Comparison of ENCODE assay signal across 11 mouse cellular contexts in genomic region chr2:170791332-170792017, GRCm38 (mm10). TPM values are rescaled to one million over a fixed set of nuclear protein-coding genes. Genes with fewer than 3 reads are reported as not detected.
DNase-seq lines count a peak whose midpoint lies in the region; ATAC-seq and TF ChIP-seq lines count a peak whose summit lies in the region.
"Had no signal": no experiment of that assay in that cellular context is flagged by ENCODE, and none has a peak within 500 bp of the region (broad histone marks: within the 10 kb centered on the region; RNA-seq: fewer than 3 reads in every experiment).

No protein-coding gene starts in this region.

- ATAC-seq in kidney, embryonic 14.5 days (ENCODE audit: low FRiP score, low TSS enrichment), result no peak
- ATAC-seq in forebrain, embryonic 14.5 days, result peak; percentile 77
- peak; percentile 71 for ATAC-seq in midbrain, postnatal 0 days (ENCODE audit: low FRiP score)

- no peaks in the 10 kb centered on the region for H3K4me1 ChIP-seq in kidney, embryonic 14.5 days (ENCODE audit: control insufficient read depth, insufficient read depth, low read length)
- H3K4me1 ChIP-seq in forebrain, embryonic 14.5 days (ENCODE audit: control insufficient read depth, insufficient read depth, low read length), result no peaks in the 10 kb centered on the region; the same call in 1 of the 2 replicates
- 0 out of 2 replicates have a peak, but pooled peaks cover 2% of the 10 kb centered on the region for H3K4me1 ChIP-seq in midbrain, postnatal 0 days (ENCODE audit: insufficient read depth, low read length)

- no peak overlapping the region for H3K4me3 ChIP-seq in kidney, embryonic 14.5 days (ENCODE audit: low read length)
- no peak overlapping the region for H3K4me3 ChIP-seq in forebrain, embryonic 14.5 days (ENCODE audit: low read depth, low read length)
- H3K4me3 ChIP-seq in midbrain, postnatal 0 days (ENCODE audit: low read depth, low read length), result peak overlapping the region; percentile 7; the same call in 1 of the 2 replicates

- H3K9ac ChIP-seq in kidney, embryonic 14.5 days (ENCODE audit: low read depth, low read length), result no peak overlapping the region
- no peak overlapping the region for H3K9ac ChIP-seq in forebrain, embryonic 14.5 days (ENCODE audit: low read length)
- H3K9ac ChIP-seq in midbrain, postnatal 0 days (replicated peaks; ENCODE audit: low read length, poor library complexity, severe bottlenecking), result no peak overlapping the region

- no peak overlapping the region for H3K27ac ChIP-seq in kidney, embryonic 14.5 days (ENCODE audit: low read depth, low read length)
- no peak overlapping the region for H3K27ac ChIP-seq in forebrain, embryonic 14.5 days (ENCODE audit: low read depth, low read length)
- H3K27ac ChIP-seq in midbrain, postnatal 0 days (ENCODE audit: low read depth, low read length), result peak overlapping the region; percentile 47

- no peaks in the 10 kb centered on the region for H3K9me3 ChIP-seq in kidney, embryonic 14.5 days (ENCODE audit: control insufficient read depth, low read length)
- H3K9me3 ChIP-seq in forebrain, embryonic 14.5 days (replicated peaks; ENCODE audit: control insufficient read depth, low read length), result no peaks in the 10 kb centered on the region
- no peaks in the 10 kb centered on the region for H3K9me3 ChIP-seq in midbrain, postnatal 0 days (ENCODE audit: low read length)

- DNase-seq in kidney, adult 11 months, result peak; percentile 4
- DNase-seq in forebrain, embryonic 14.5 days (ENCODE audit: low spot score), result peak; percentile 78
- peak; percentile 27 for DNase-seq in kidney, adult 9 months
- DNase-seq in midbrain, postnatal 0 days (ENCODE audit: low spot score), result peak; percentile 82
- no peak for DNase-seq in gastrocnemius, adult 18-20 months (ENCODE audit: low spot score)
- DNase-seq in spleen, postnatal 10 days (ENCODE audit: low spot score in 2 of 2), result no peak
- DNase-seq in B cell, adult 2 months, result no peak
- DNase-seq: lung, adult 18-20 months; thymus, postnatal 36 days had no signal

- H3K27me3 ChIP-seq in kidney, embryonic 14.5 days (ENCODE audit: control insufficient read depth, insufficient read depth, low read length), result no peaks in the 10 kb centered on the region
- H3K27me3 ChIP-seq in forebrain, embryonic 14.5 days (replicated peaks; ENCODE audit: control insufficient read depth, insufficient read depth, low read length), result no peaks in the 10 kb centered on the region
- H3K27me3 ChIP-seq in midbrain, postnatal 0 days (ENCODE audit: insufficient read depth, low read length), result no peaks in the 10 kb centered on the region

- TF ChIP-seq CTCF in midbrain, postnatal 0 days (IDR thresholded peaks at IDR 0.05), result no peak

- 22% methylated on average over 8 of the region's 8 CpGs for WGBS in kidney, embryonic 14.5 days
- WGBS in forebrain, embryonic 14.5 days, result 45% methylated on average over 8 of the region's 8 CpGs
- WGBS in midbrain, postnatal 0 days, result 13% methylated on average over 8 of the region's 8 CpGs

- H3K4me2 ChIP-seq in kidney, embryonic 14.5 days (replicated peaks; ENCODE audit: low read depth, low read length), result no peak overlapping the region
- no peak overlapping the region for H3K4me2 ChIP-seq in forebrain, embryonic 14.5 days (ENCODE audit: low read length)
- H3K4me2 ChIP-seq in midbrain, postnatal 0 days (ENCODE audit: low read depth, low read length, poor library complexity, severe bottlenecking), result peak overlapping the region; percentile 34; the same call in 1 of the 2 replicates

- H3K36me3 ChIP-seq in kidney, embryonic 14.5 days (ENCODE audit: control insufficient read depth, insufficient read depth, low read length), result no peaks in the 10 kb centered on the region
- H3K36me3 ChIP-seq in forebrain, embryonic 14.5 days (ENCODE audit: control insufficient read depth, insufficient read depth, low read length), result no peaks in the 10 kb centered on the region
- H3K36me3 ChIP-seq in midbrain, postnatal 0 days (ENCODE audit: insufficient read depth, low read length), result no peaks in the 10 kb centered on the region

RNA-seq across cellular contexts. Expression of gene Dok5, which starts 59.9 kb away (rescaled TPM):
- 0.81 and 0.85 TPM in 2 replicates for polyA plus RNA-seq in kidney, embryonic 14.5 days (2014; fragmentation: Nextera tagmentation; extraction: Ambion mirVana)
- polyA plus RNA-seq in forebrain, embryonic 14.5 days (2014; fragmentation: Nextera tagmentation; extraction: Ambion mirVana), result 41.8 and 58.1 TPM in 2 replicates
- 27.0 and 29.3 TPM in 2 replicates for total RNA-seq in midbrain, postnatal 0 days (2014; rRNA removed)
- polyA plus RNA-seq in midbrain, postnatal 0 days (2015; fragmentation: Nextera tagmentation; extraction: Ambion mirVana), result 35.2 and 36.9 TPM in 2 replicates
- 1 to 10 TPM; 2.8 to 3.8 TPM for total RNA-seq in gastrocnemius, adult 18-20 months (2021)
- total RNA-seq: common myeloid progenitor, adult 5-6 weeks had no signal

Comparison
In these comparisons a context has a peak if more than half of its experiments do, and no peak if none do; other contexts are left out.
1. DNase-seq: peak in kidney, adult 11 months (single experiment), forebrain, embryonic 14.5 days (single experiment), kidney, adult 9 months (single experiment) and midbrain, postnatal 0 days (single experiment); none in gastrocnemius, adult 18-20 months (single experiment), spleen, postnatal 10 days (0 of 2) and B cell, adult 2 months (0 of 2).
2. RNA of gene Dok5, which starts 59.9 kb away (polyA plus RNA-seq): 41.8 to 58.1 TPM in forebrain, embryonic 14.5 days and 35.2 to 36.9 TPM in midbrain, postnatal 0 days; 0.81 to 0.85 TPM in kidney, embryonic 14.5 days; every median in the first group is over 10 times any median in the second.